Mouse (Mus musculus) inflammation-experienced regulatory T-cells, adult 16 weeks (primary cell): ENCODE data around the gene Ivns1abp. TPM values are rescaled to one million over a fixed set of nuclear protein-coding genes. Genes with fewer than 3 reads are reported as not detected.

Experiments used
- polyA plus RNA-seq: library from polyadenylated mRNA; unstranded; fragments of 100-300 nt; shearing (Covaris generic); gene quantifications from one replicate; pipeline ENCODE4 v1.2.1, GENCODE M21; 2017

The Ivns1abp gene
- 237 TPM for polyA plus RNA-seq

DNA sequence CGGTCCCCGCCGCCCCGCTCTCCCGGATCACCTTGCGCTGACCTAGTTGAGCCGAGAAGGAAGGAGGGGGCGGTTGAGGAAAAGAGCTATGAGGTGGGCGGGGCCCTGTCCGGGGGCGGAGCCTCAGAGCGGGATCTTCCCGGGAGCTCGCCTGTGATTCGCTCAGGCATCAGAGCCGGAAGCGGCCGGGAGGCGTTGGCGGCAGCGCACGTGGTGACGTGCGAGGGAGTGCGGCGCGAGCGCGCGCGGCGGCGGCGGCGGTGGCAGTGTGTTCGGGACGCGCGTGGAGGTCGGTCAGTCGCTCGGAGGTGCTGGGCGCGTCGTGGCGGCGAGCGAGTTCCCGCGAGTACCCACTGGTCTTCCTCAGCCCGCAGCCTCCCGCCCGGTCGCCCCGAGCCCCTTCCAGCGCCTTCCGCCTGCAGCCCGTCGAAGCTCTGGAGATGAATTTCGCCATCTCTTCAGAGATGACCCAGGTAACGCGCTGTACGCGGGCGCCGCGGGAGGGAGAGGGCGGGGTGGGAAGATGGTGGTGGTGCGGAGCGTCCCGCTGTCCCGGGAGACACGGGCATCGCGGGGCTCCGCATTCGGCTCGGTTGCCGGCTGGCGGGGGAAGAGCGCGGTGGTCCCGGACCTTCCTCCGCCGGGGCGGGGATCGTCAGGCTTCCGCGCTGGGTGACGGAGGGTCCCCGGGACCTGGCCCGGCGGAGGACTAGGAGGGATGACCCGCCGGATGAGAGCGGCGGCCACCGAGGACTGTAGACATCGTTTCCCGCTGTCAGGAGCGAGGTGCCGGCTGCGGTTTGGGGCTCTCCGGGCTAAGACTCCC lies at the start of gene Ivns1abp:
Gene Ivns1abp (plus strand): TSS at position 195 of the 826 bp plus-strand sequence.

Other genes starting within 250 kb of the Ivns1abp start
- gene Gm47985, start 161.9 kb upstream of the Ivns1abp start, polyA plus RNA-seq: not detected
- gene Gm8947, start 152.1 kb upstream of the Ivns1abp start, polyA plus RNA-seq: not detected
- gene Gm47995, start 146.0 kb upstream of the Ivns1abp start, polyA plus RNA-seq: not detected
- not detected for gene 3110040M04Rik, start 140.4 kb upstream of the Ivns1abp start, polyA plus RNA-seq
- not detected for gene Gm47996, start 134.3 kb upstream of the Ivns1abp start, polyA plus RNA-seq
- gene Swt1, start 84.0 kb downstream of the Ivns1abp start, polyA plus RNA-seq: 42.2 TPM
- 104 TPM for gene Trmt1l, start 84.1 kb downstream of the Ivns1abp start, polyA plus RNA-seq
- 109 TPM for gene Rnf2, start 156.5 kb downstream of the Ivns1abp start, polyA plus RNA-seq
- gene Fam129a, start 226.7 kb downstream of the Ivns1abp start, polyA plus RNA-seq: 102 TPM